Mouse (Mus musculus): ENCODE measurements around the gene Rap1b. TPM values are rescaled to one million over a fixed set of nuclear protein-coding genes. Genes with fewer than 3 reads are reported as not detected.

The Rap1b gene
- polyA plus RNA-seq, 1 experiment from 2014 or later: 160 TPM

GRCm38 (mm10) chr10:117774011-117774816 is 71.6 kb downstream of the Rap1b start:
- Histone ChIP-seq H3K4me3 (no peak overlapping the region), H3K9ac (no peak overlapping the region), H3K36me3 (peaks cover 91% of the 10 kb centered on the region), H3K27ac (no peak overlapping the region), H3K27me3 (no peaks in the 10 kb centered on the region), H3K9me3 (no peaks in the 10 kb centered on the region), H3K4me1 (no peaks in the 10 kb centered on the region), H3K4me2 (no peak overlapping the region)
- no peak for ATAC-seq (ENCODE audit: insufficient number of reproducible peaks, insufficient read depth, low FRiP score, low TSS enrichment, low read depth)
- WGBS: 95% methylated on average over 22 of the region's 22 CpGs

DNA sequence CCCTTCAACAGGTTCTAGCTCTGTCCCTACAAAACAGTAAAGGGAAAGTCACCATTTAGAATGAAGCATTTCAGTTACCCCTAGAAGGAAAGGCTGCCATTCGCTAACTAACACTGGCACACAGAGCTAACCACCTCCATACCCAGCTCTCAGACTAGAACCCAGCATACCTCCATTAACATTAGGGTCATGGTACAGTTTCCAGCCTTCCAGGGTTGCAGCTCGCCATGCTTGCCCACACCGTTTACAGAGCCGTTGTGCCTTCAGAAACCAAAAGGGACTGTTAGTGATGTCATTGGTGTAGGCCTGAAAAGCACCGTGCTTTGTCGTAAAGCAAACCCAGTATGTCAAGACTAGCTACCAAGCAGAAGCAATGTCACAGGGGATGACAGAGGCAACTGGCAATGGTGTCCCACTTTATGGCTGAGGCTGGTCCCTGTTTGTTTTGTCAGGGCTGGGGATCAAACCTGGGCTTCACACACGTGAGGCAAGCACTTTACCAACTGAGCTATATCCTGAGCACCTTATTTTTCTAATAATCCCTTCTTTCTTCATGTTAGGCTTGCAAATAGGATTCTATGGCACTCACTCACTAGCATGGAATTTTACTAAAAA is 72.6 kb downstream of the Rap1b start:
- no peaks in the 10 kb centered on the region for H3K4me1 ChIP-seq
- H3K4me2 ChIP-seq: no peak overlapping the region
- H3K4me3 ChIP-seq: no peak overlapping the region
- no peak overlapping the region for H3K27ac ChIP-seq
- H3K9ac ChIP-seq: no peak overlapping the region
- H3K36me3 ChIP-seq: peaks cover 82% of the 10 kb centered on the region
- 95% methylated on average over 7 of the region's 7 CpGs for WGBS
- no peaks in the 10 kb centered on the region for H3K27me3 ChIP-seq
- H3K9me3 ChIP-seq: no peaks in the 10 kb centered on the region
- ATAC-seq (ENCODE audit: insufficient number of reproducible peaks, insufficient read depth, low FRiP score, low TSS enrichment, low read depth): no peak

GRCm38 (mm10) chr10:117772364-117773105 is 73.3 kb downstream of the Rap1b start:
- H3K4me2 ChIP-seq: no peak overlapping the region
- H3K4me1 ChIP-seq: no peaks in the 10 kb centered on the region
- H3K27ac ChIP-seq: no peak overlapping the region
- peaks cover 82% of the 10 kb centered on the region for H3K36me3 ChIP-seq
- H3K9ac ChIP-seq: no peak overlapping the region
- no peak for ATAC-seq (ENCODE audit: insufficient number of reproducible peaks, insufficient read depth, low FRiP score, low TSS enrichment, low read depth)
- no peak overlapping the region for H3K4me3 ChIP-seq
- H3K27me3 ChIP-seq: no peaks in the 10 kb centered on the region
- 90% methylated on average over 17 of the region's 17 CpGs for WGBS
- no peaks in the 10 kb centered on the region for H3K9me3 ChIP-seq

- Histone ChIP-seq H3K4me3 (no peak overlapping the region), H3K4me1 (no peaks in the 10 kb centered on the region), H3K9ac (no peak overlapping the region), H3K9me3 (no peaks in the 10 kb centered on the region), H3K4me2 (no peak overlapping the region), H3K36me3 (peaks cover 85% of the 10 kb centered on the region), H3K27me3 (no peaks in the 10 kb centered on the region), H3K27ac (no peak overlapping the region)
- 94% methylated on average over 10 of the region's 10 CpGs for WGBS
- ATAC-seq (ENCODE audit: insufficient number of reproducible peaks, insufficient read depth, low FRiP score, low TSS enrichment, low read depth): no peak
These were observed 74.7 kb downstream of the Rap1b start for GRCm38 (mm10) chr10:117771131-117771510.

DNA sequence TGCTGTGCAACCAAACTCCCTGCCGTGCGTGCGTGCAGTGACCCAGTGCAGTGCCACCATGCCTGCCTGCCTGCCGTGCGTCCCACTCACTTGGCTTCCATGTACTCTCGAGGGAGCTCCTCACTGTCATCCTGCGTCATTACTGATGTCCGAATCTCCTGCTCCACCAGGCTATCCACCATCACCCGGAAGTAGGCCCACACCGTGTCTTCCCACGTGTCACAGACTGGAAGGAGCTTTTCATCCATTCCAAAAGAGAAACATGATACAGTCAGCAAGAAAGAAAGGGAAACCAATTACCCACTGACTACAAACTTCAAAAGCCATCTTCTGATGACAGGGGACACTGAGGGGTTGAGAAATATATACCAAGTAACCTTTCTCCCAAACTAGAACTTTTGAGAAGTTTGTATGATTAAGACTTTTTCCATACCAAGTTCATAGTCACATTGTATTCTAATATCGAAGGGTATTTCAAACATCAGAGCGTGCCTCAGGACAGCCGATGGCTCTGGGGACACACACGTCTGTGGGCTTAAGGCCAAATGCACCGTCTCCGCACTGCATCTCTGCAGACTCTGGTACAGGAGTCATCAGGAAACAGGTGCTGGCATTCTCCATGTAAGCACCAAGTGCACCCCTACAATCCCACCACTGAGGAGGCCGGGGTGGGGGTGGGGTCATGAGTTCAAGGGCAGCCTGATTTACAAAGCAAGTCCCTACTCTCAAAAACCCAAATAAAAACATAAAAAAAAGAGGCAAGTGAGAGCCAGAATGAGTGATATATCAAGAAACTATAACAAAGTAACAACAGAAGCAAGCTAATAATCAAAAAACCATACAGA is 75.3 kb downstream of the Rap1b start:
- no peaks in the 10 kb centered on the region for H3K9me3 ChIP-seq
- no peak overlapping the region for H3K9ac ChIP-seq
- no peaks in the 10 kb centered on the region for H3K4me1 ChIP-seq
- peaks cover 86% of the 10 kb centered on the region for H3K36me3 ChIP-seq
- 88% methylated on average over 18 of the region's 18 CpGs for WGBS
- ATAC-seq (ENCODE audit: insufficient number of reproducible peaks, insufficient read depth, low FRiP score, low TSS enrichment, low read depth): no peak
- H3K4me2 ChIP-seq: no peak overlapping the region
- no peak overlapping the region for H3K27ac ChIP-seq
- H3K4me3 ChIP-seq: no peak overlapping the region
- no peaks in the 10 kb centered on the region for H3K27me3 ChIP-seq

GRCm38 (mm10) chr10:117769541-117770285 is 76.1 kb downstream of the Rap1b start:
- Histone ChIP-seq H3K27me3 (no peaks in the 10 kb centered on the region), H3K4me3 (no peak overlapping the region), H3K4me2 (no peak overlapping the region), H3K27ac (no peak overlapping the region), H3K36me3 (peaks cover 86% of the 10 kb centered on the region), H3K9ac (no peak overlapping the region), H3K9me3 (no peaks in the 10 kb centered on the region), H3K4me1 (no peaks in the 10 kb centered on the region)
- 92% methylated on average over 9 of the region's 9 CpGs for WGBS
- ATAC-seq (ENCODE audit: insufficient number of reproducible peaks, insufficient read depth, low FRiP score, low TSS enrichment, low read depth): no peak

DNA sequence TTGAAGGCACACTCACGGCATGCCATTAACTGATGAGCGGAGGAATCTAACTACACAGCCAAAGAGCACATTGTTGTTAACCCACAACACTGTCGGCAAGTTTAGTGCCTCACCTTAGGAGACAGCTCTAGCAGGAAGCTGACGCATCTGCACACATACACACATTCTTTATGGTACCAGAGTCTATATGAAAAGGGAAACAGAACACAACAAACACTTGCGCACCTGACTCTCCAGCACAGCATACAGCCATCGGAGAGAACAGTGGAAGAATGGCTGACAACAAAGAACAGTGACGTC is 77.7 kb downstream of the Rap1b start:
- H3K36me3 ChIP-seq: peaks cover 84% of the 10 kb centered on the region
- no peaks in the 10 kb centered on the region for H3K4me1 ChIP-seq
- H3K9me3 ChIP-seq: no peaks in the 10 kb centered on the region
- H3K27ac ChIP-seq: no peak overlapping the region
- no peak overlapping the region for H3K4me2 ChIP-seq
- 88% methylated on average over 7 of the region's 7 CpGs for WGBS
- no peaks in the 10 kb centered on the region for H3K27me3 ChIP-seq
- no peak overlapping the region for H3K4me3 ChIP-seq
- no peak overlapping the region for H3K9ac ChIP-seq
- ATAC-seq (ENCODE audit: insufficient number of reproducible peaks, insufficient read depth, low FRiP score, low TSS enrichment, low read depth): no peak

- H3K4me2 ChIP-seq: no peak overlapping the region
- WGBS: 90% methylated on average over 10 of the region's 10 CpGs
- peaks cover 84% of the 10 kb centered on the region for H3K36me3 ChIP-seq
- H3K27ac ChIP-seq: no peak overlapping the region
- H3K4me3 ChIP-seq: no peak overlapping the region
- no peak for ATAC-seq (ENCODE audit: insufficient number of reproducible peaks, insufficient read depth, low FRiP score, low TSS enrichment, low read depth)
- no peaks in the 10 kb centered on the region for H3K9me3 ChIP-seq
- no peaks in the 10 kb centered on the region for H3K27me3 ChIP-seq
- H3K4me1 ChIP-seq: no peaks in the 10 kb centered on the region
- no peak overlapping the region for H3K9ac ChIP-seq
These were observed 78.3 kb downstream of the Rap1b start for GRCm38 (mm10) chr10:117767286-117768140.

DNA sequence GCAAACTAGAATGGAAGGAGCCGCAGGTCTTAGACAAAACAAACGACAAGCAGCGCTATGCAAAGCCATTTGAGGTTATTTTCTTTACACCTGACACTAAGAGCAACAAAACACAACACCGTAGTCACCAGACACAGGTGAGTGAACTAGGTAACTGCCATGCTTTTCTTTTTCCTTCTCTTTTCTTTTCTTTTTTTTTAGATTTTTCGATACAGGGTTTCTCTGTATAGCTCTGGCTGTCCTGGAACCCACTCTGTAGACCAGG is 79.0 kb downstream of the Rap1b start:
- Histone ChIP-seq H3K9me3 (no peaks in the 10 kb centered on the region), H3K4me1 (no peaks in the 10 kb centered on the region), H3K4me3 (no peak overlapping the region), H3K27ac (no peak overlapping the region), H3K9ac (no peak overlapping the region), H3K4me2 (no peak overlapping the region), H3K27me3 (no peaks in the 10 kb centered on the region), H3K36me3 (peaks cover 86% of the 10 kb centered on the region)
- ATAC-seq (ENCODE audit: insufficient number of reproducible peaks, insufficient read depth, low FRiP score, low TSS enrichment, low read depth): no peak
- 91% methylated on average over 5 of the region's 5 CpGs for WGBS

GRCm38 (mm10) chr10:117766111-117766895 is 79.5 kb downstream of the Rap1b start:
- H3K4me3 ChIP-seq: no peak overlapping the region
- H3K4me1 ChIP-seq: no peaks in the 10 kb centered on the region
- H3K27ac ChIP-seq: no peak overlapping the region
- peaks cover 86% of the 10 kb centered on the region for H3K36me3 ChIP-seq
- no peak for ATAC-seq (ENCODE audit: insufficient number of reproducible peaks, insufficient read depth, low FRiP score, low TSS enrichment, low read depth)
- H3K9me3 ChIP-seq: no peaks in the 10 kb centered on the region
- no peak overlapping the region for H3K9ac ChIP-seq
- WGBS: 90% methylated on average over 16 of the region's 16 CpGs
- no peaks in the 10 kb centered on the region for H3K27me3 ChIP-seq
- H3K4me2 ChIP-seq: no peak overlapping the region

Data from embryonic facial prominence, embryonic 13.5 days (tissue).